Mouse (Mus musculus): Measurements from ENCODE around the gene St6galnac3.

Gene St6galnac3

DNA sequence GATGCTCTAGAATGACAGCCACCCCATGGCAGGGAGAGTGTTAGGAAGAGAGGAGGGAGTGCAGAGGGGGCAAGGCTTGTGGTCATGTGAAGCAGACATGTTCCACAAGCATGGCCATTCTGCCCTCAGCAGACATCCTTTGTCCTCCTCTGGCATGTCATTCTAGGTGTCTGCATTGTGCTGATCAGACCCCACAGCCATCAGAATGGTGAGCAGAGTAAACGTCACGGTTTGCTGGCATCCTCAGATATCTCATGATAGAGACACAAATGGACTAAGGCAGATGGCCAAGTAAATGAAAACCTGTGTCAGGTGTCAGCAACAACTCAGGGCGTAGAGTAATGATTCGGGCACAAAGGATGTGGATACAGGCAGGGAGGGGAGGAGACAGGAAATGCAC, 241.3 kb downstream of the St6galnac3 start:
- POLR2A ChIA-PET, result no interaction called here
- CTCF ChIA-PET, result no interaction called here

DNA sequence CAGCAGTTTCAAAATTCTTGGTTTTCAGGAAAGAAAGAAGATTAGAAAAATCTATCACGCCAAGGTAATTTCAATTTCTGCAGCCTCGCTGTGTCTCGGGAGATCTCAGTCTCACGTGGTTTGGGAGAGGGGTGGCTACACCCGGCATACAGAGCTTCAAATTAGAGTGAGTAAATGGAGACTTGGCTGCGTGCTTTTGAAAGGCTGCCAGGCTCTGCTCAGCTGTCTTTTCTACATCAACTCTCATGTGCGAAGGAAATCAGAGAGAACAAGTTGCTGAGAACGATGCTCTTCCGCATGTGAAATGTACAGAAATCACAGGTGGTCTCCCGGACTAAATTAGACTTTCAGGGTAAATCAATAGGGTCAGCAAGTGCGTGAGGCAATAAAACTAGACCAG, 242.9 kb downstream of the St6galnac3 start:
- ChIA-PET POLR2A (no interaction called here), CTCF (no interaction called here)

DNA sequence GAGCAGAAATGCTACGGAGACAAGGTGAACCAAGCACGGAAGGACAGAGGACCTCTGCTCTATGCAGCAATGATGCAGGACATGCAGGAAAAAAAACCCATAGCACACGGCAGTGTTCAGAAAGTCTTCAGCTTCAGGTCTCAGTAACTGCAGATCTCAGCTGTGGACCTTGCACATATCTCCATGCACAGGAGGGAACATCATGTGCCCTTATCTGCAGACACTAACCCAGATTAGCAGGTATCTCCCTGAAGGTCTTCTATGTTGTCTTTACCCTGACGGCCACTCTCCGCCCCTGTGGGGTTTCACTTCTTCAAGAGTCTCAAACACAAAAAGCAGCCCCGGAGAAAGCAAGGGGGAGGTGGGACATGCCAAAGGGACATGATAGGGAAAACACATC, 244.0 kb downstream of the St6galnac3 start:
- CTCF ChIA-PET, result no interaction called here
- POLR2A ChIA-PET, result interaction anchor here in 1 of 4 experiments (0.6 kb wide), 1 partner anchor 1116 kb away, joined by 3 read pairs; the partner anchor contains the start of gene Tyw3

DNA sequence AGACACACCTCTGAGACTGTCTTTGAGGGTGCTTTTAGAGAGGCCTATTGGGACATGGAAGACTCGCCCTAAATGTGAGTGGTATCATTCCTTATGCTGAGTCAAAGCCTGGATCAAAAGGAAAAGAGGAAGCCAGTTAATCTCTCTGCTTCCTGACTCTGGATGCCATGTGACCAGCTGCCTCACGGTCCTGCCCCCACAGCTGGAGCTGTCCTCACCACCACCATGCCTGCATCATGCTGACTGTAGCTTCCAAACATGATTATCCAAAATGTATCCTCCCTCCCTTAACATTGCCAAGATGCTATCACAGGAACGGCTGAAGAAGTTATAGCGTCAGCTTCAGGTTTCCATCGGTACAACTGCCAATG, 244.4 kb downstream of the St6galnac3 start:
- POLR2A ChIA-PET, result no interaction called here

DNA sequence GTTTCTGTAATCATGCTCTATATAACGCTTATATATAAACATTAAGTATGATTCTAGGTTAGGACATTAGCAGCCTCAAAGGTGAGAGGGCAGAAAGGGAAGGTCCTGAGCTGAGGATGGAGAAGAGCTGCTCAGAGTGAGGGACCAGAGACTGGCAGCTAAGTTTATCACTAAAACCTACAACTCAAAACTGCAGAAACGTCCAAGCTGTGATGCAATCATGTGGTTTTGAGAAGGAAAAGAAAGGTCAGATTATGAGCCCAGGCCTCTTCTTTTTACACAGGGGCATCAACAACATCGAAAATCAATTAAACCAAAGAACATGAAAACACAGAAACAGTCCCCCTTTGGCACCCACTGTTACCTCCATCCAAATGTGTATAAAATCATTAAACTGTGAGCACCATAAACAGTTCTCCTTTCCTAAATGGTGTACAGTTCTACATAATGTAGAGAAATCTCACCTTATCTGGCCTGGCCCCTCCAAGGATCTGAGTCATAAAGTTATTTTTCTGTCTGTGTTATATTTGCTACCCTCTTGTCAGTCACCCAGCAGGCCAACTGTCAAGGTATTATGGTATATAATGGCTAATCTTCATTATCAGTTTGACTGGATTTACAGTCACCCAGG, 244.9 kb downstream of the St6galnac3 start:
- ChIA-PET CTCF (no interaction called here), POLR2A (no interaction called here)

More for the DNA sequence above, 244.4 kb downstream of the St6galnac3 start:
- CTCF ChIA-PET, result no interaction called here

DNA sequence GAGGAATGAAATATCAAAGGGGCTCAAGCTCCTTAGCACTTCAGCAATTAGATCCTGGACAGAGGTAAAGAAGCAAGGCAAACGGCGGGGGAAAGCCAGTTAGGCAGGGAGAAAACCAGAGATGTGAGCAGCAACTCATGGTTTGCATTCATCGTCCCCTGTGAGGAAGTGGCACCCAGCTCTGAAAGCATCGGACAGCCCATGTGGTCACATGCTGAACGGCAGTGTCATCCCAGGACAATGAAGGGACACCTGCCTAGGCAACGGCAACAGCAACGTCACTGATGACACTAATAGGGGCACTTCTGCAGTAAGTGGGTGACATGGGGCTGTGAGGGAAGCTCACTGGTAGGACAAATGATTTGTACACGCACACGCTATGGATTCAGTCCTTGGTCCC, 249.1 kb downstream of the St6galnac3 start:
- CTCF ChIA-PET, result interaction anchor here in 1 of 4 experiments (0.6 kb wide), 1 partner anchor 442 kb away, joined by 4 read pairs; no protein-coding TSS in a partner anchor
- POLR2A ChIA-PET, result interaction anchor here (0.6 to 2.0 kb wide), 6 partner anchors 15 to 183 kb away, joined by 3 to 6 read pairs (median 3); no protein-coding TSS in a partner anchor

DNA sequence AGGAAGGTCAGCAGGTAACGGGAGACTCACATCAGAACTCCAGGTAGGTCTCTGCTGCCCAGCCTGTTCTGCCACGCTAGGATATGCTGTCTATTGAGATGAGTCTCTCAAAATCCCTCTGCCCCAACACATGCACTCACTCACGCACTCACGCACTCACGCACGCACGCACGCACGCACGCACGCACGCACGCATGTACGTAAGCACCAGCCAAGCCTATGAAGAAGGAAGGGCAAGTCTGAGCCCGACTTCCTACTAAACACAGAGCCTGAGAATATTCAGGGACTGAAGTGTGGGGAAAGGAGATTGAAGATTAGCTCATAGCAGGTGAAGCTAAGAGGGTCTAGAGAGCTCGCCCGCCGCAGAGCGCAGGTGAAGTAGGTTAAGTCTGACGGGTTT, 249.5 kb downstream of the St6galnac3 start:
- ChIA-PET CTCF (interaction anchor here in 1 of 4 experiments (0.6 kb wide), 1 partner anchor 442 kb away, joined by 4 read pairs; no protein-coding TSS in a partner anchor), POLR2A (interaction anchor here (0.6 to 2.0 kb wide), 6 partner anchors 14 to 182 kb away, joined by 3 to 6 read pairs (median 3); no protein-coding TSS in a partner anchor)

DNA sequence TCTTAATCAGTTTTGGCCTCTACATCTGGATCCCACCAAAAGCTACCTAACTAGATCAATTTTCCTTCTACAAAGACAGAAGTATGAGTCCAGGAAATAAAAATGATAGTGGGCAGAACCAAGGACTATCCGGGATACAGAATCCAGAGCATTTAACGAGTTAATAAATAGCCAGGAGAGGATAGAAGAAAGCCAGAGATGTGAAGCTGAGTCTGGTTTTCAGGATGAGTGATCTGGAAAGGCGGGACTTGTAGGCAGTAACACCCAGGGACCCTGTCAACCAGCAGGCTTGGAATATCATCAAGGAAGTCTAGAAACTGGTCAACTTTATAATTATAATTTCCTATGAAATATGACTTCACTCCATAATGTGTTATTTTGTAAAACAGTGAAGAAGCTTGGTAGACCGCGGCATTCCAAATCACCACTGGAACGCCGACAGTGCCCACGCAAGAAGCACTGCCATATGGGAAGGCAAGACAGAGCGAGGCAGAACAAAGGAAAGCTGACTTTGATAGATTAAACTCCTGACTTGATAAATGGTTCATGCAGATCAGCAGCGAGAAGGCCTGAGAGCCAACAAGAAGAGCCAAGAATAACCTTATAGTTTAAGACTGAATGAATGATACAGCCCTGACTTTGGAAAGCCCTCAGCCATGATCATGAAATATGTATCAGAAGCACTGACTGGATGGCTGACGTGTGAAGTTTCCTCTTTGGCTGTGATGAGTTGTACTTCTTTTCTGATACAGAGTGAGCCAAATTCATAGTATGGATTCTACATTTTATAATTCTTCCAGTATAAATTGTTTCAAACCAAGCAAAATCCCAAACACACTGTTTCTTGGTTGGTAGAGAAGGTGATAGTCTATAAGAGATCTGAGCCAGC, 252.1 kb downstream of the St6galnac3 start:
- ChIA-PET CTCF (no interaction called here), POLR2A (interaction anchor here in 1 of 4 experiments (0.6 kb wide), 1 partner anchor 111 kb away, joined by 4 read pairs; no protein-coding TSS in a partner anchor)

DNA sequence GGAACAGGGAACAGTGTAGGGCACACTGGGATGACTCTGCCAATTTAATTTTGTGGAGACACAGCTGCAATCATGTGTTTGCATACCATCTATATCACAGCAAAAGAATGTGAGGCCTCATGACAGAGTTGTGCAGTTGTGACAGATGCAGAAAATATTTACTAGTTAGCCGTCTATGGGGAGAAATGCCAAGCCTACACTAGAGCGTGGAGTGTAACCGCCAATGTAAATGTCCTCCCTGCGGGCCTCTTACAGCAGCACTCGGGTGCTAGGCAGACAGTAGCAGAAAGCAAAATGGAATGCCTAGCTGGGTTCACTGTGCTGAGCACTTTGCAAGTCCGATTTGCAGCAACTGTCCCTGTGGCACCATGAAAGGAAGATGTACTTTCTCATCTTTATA, 261.1 kb downstream of the St6galnac3 start:
- ChIA-PET POLR2A (interaction anchor here in 3 of 4 experiments (0.6 to 1.5 kb wide), 3 partner anchors 11 to 1233 kb away, joined by 3 to 4 read pairs (median 3); no protein-coding TSS in a partner anchor), CTCF (no interaction called here)

DNA sequence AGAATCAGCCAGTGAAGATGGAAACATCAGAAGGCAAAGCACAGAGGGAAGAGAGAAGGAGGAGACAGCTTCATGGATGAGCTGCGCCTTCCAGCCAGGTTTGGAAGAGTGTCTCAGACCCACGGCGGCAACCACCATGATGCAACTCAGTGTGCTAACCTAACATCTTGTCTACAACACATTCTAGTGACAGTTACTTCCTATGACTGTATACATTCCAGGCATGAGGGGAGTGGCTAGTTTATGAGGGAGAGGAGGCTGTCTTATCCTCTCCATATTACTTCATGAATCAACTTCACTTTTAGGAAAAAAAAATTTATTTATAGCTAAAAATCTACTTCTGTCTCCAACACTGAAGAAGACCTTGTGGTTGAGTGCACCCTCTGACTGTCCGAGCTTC, 264.8 kb downstream of the St6galnac3 start:
- ChIA-PET POLR2A (interaction anchor here in 1 of 4 experiments (1.3 kb wide), 1 partner anchor 122 kb away, joined by 3 read pairs; no protein-coding TSS in a partner anchor), CTCF (no interaction called here)

DNA sequence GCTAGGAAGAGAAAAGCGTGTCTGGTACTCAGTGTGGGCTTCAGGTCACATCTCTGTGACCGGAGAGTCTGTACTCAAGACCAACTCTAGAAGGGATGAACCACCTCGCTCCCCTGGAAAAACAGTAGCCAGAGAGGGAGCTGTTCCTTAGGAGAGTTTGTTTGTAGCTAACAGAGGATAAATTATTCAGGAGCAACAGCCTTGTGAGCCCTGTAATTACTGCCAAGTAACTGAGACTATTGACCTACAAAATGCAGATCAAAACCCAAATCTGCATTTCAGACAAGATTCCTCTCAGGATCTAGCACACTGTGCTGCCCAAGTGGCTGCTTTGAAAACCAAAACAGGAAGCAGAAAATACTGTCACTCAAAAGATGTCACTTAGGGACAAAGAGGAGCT, 266.4 kb downstream of the St6galnac3 start:
- CTCF ChIA-PET, result interaction anchor here in 2 of 4 experiments (0.6 to 1.0 kb wide), 2 partner anchors 43 to 435 kb away, joined by 4 to 5 read pairs; no protein-coding TSS in a partner anchor
- POLR2A ChIA-PET, result interaction anchor here in 3 of 4 experiments (0.5 to 1.7 kb wide), 4 partner anchors 8 to 123 kb away, joined by 3 to 5 read pairs (median 4); no protein-coding TSS in a partner anchor

DNA sequence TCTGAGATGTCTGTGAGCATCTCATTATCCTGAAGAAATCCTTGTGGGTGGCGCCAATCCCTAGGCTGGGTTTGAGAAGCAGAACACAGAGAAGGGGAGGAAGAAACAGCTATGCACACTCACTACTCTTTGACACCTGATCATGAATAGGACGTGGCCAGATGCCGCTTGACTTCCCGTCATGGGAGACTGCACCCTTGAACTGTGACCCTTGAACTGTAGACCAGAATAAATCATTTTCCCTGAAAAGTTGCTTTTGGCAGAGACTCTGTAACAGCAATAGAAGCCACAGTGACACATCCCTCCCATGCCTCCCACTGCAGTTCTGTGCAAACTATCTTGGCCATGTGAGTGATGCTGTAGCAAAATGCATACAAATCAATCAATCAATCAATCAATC, 267.3 kb downstream of the St6galnac3 start:
- CTCF ChIA-PET, result no interaction called here
- POLR2A ChIA-PET, result interaction anchor here in 2 of 4 experiments (0.7 to 1.6 kb wide), 2 partner anchors 36 to 202 kb away, joined by 3 to 4 read pairs; no protein-coding TSS in a partner anchor

DNA sequence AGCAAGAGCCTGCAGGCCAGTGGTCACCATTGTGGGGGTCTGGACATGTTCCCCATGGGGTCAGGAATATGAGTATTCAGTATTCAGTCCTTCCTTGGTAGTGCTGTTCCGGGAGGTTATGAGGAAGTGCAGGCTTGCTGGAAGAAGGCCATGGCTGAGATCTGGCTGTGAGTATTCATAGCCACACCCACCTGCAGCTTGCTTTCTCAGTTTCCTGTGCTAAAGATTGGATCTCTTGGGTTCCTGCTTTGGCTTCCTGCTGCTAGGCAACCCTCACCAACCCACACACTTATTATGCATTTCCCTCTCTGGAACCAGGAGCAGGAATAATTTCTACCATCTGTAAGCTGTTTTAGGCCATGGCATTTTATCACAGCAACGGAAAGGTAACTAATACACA, 267.8 kb downstream of the St6galnac3 start:
- ChIA-PET CTCF (no interaction called here), POLR2A (interaction anchor here in 2 of 4 experiments (0.7 to 1.6 kb wide), 2 partner anchors 35 to 202 kb away, joined by 3 to 4 read pairs; no protein-coding TSS in a partner anchor)

DNA sequence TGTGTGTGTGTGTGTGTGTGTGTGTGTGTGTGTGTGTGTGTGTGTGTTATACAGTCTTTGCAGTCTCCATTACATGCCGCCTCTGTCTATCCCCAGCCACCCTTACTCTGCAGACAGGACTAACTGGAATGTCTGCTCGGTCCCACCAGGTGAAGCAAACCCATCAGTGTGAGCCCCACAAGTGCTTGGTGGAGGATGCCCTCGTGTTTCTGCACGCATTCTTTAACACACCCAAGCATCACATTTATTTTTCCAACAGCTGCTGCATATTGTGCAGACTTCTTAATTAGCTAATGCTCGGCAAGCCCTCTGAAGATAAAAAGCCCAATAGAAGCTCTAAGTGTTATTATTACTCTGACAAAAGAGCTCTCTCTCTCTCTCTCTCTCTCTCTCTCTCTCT, 268.7 kb downstream of the St6galnac3 start:
- ChIA-PET POLR2A (interaction anchor here in 2 of 4 experiments (0.6 to 1.6 kb wide), 2 partner anchors 201 to 929 kb away, joined by 3 to 4 read pairs; no protein-coding TSS in a partner anchor), CTCF (no interaction called here)

DNA sequence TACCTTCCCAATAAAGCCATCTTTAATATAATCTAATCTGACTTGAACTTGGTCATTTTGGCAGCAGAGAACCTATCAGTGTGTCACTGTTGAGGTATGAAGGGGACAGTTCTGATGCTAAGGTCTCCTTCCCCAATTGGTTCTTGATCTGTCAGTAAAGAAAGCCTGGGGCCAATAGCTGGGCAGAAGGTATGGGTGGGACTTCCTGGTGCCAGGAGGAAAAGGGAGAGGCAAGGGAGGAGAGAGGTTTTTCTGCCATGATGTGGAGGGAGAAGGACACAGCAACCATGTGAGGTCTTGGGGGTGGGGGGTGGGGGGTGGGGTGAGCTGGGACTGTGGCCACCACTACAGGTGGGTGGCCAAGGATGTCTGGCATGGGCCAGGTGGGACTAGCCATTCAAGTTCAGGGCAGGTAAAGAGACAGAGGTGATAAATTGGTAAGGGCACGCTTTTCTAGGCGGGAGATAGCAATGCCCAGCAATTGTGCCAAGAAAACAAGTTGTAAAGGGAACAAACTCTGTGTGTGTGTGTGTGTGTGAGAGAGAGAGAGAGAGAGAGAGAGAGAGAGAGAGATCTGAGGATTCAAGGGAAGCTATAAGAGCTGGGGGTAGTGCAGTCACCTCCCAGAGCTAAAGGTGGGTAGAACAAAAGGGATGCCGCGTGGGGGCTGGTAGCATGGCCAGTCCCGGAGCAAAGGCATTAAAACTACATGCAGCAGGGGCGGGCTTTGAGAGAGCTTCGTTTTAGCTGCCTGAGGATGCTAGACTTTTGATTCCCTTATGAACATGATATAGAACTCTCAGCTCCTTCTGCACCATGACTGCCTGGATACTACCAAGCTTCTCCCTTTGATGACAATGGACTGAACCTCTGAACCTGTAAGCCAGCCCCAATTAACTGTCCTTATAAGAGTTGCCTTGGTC, 271.6 kb downstream of the St6galnac3 start:
- ChIA-PET CTCF (interaction anchor here in 2 of 4 experiments (0.6 to 1.0 kb wide), 2 partner anchors 222 to 524 kb away, joined by 3 to 6 read pairs; no protein-coding TSS in a partner anchor), POLR2A (interaction anchor here (0.5 to 2.0 kb wide), 23 partner anchors 9 to 489 kb away, joined by 3 to 6 read pairs (median 4); partner anchors contain the start of gene Rabggtb (in 1 of the 4))

DNA sequence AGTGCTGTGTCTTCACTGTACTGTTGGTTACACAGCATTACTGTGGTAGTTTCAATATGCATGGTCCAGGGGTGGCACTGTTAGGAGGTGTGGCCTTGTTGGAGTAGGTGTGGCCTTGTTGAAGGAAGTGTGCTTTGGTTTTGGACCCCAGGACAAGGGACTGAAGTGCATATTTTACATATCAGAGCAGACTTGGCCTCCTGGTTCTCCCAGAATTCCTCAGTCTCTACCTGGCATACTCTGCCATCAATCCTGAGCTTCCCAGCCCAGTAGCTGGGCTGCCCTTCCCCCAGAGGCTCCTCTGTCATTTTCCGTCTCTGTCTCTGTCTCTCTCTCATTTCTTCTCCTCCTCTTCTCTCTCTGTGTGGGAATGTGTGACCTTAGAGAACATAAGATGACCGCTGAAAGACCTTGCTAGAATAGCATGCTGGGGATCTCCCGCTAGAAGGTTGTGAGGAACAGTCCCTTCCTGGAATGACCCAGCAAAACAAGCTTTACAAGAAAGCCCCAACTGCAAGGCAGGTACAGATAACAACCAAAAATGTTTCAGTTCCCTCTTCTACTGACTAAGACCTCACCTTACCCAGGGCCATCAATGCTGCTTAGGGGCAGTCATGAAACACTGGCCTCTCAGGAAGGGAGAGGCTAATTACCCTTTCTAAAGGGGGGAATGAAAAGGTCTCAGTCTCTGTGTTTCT, 272.5 kb downstream of the St6galnac3 start:
- CTCF ChIA-PET, result interaction anchor here in 2 of 4 experiments (0.6 to 0.9 kb wide), 2 partner anchors 199 to 523 kb away, joined by 3 to 6 read pairs; no protein-coding TSS in a partner anchor
- POLR2A ChIA-PET, result interaction anchor here in 3 of 4 experiments (0.6 to 2.0 kb wide), 7 partner anchors 12 to 116 kb away, joined by 3 to 8 read pairs (median 4); no protein-coding TSS in a partner anchor

DNA sequence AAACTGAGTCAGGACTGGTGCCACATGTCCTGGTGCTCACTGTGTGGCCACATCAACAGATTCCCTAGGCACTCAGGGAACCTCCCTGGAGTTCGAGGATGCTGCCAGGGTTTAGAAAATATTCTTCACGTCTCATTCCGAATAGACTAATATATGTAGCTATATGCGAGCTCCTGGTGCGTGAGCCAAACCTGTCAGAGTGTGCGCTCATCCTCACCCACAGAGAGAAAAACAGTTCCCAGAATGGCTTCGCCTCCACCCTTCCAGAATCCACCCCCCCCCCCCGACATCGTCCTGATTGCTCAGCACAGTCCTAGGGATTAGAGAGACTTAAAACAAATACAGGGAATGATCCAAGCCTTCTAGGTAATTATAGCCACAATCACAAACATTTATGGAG, 283.6 kb downstream of the St6galnac3 start:
- ChIA-PET POLR2A (interaction anchor here in 1 of 4 experiments (1.1 kb wide), 1 partner anchor 11 kb away, joined by 3 read pairs; no protein-coding TSS in a partner anchor), CTCF (interaction anchor here in 1 of 4 experiments (0.7 kb wide), 1 partner anchor 60 kb away, joined by 3 read pairs; no protein-coding TSS in a partner anchor)

All from embryonic stem cell, embryonic (primary cell).